Mouse (Mus musculus) layer of hippocampus, postnatal 10 days (tissue): Measurements from ENCODE around the gene 4931428L18Rik. TPM values are rescaled to one million over a fixed set of nuclear protein-coding genes. Genes with fewer than 3 reads are reported as not detected.
"Not testable (repeated sequence)": the region's sequence is repeated elsewhere in the genome, so short reads cannot be mapped to it uniquely, and the experiment has no call there.

Source experiments
- DNase-seq, 2 experiments: peaks; one replicate each; pipeline ENCODE4 v3.0.0; 2021; ENCODE audit warnings: low spot score in 2 of 2
- total RNA-seq, 2 experiments: library from RNA; stranded (reverse); gene quantifications; 2 replicates each; pipeline ENCODE4 v1.2.3; 2021

4931428L18Rik gene
- total RNA-seq, 2 experiments from 2014 or later: not detected

DNA sequence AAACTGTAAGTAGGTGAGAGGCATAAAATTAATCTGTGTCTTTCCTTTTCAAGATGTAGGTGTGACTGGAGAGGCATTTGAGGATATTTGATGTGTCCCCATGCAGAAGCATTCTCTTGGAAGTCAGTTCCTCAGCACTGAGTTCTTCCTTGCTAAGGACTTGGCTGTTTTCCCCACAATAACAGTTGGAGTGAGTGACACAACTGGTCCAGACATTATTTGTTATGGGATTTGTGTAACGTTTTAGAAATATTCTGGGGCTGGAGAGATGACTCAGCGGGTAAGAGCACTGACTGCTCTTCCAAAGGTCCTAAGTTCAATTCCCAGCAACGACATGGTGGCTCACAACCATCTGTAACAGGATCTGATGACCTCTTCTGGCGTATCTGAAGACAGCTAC lies 162.7 kb downstream of the 4931428L18Rik start:
- DNase-seq: no peak

DNA sequence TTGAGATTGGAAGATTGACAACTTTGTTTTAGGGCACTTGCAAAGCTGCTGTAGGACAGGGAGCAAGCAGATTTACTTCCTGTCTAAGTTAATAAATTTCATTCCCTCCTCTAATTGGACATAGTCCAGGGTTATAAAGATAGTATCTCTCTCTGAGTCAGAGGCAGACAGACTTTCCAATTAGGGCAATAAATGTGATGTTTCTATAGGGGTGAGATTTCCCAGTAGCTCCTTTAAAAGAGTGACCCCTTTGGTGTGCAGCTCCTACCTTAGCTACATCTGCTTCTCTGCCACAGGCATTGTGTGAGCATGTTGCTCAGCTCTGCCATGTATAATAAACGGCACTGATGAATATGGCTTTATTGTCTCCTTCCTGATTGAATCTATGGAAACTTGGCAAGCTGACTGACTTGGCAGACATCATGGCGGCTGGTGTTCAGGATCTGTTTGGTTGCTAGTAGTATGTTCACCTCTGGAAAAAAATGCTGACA lies 163.6 kb downstream of the 4931428L18Rik start:
- DNase-seq: no peak

DNA sequence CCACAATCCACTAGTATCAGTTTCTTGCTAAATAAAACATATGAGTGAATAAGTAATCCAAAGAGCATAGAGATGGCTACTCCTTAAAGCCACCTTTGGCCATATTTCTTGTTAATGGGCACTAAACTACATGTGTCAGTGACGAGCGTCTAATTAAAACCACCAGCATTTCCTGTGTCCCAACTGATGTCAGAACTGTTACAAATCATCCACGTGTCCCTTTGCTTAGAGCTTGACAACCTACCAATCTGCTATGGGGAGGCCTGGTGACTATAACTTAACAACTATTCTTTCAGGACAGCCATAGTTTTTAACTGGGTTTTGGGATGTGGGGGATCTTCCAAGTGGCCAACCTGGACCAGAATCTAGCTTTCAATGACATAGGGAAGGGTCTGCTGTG lies 164.3 kb downstream of the 4931428L18Rik start:
- no peak for DNase-seq

DNA sequence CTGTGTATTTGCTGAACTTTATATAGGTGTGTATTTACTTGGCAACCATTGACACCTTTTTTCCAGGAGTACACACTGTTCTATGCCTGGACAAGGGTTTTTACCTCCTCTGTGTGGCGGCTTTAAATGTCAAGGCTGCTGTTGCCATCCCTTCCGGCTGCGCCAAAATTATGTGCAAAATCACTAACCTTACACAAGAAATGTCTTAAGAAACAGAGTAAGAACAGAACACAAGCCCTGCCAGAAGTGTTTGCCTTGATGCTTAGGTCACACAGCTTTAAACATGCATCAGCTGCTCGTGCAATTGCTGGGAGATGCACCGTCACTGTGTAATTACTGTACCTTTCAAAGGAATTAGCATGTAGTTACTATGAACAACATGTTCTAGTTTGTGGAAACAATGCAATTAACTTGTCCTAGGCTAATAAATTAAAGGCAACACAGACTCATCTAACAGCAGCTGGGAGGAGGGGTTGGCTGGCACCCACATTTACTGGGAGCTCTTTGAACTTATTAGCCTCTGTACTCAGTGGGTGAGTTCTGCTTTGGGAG lies 171.0 kb downstream of the 4931428L18Rik start:
- no peak for DNase-seq

DNA sequence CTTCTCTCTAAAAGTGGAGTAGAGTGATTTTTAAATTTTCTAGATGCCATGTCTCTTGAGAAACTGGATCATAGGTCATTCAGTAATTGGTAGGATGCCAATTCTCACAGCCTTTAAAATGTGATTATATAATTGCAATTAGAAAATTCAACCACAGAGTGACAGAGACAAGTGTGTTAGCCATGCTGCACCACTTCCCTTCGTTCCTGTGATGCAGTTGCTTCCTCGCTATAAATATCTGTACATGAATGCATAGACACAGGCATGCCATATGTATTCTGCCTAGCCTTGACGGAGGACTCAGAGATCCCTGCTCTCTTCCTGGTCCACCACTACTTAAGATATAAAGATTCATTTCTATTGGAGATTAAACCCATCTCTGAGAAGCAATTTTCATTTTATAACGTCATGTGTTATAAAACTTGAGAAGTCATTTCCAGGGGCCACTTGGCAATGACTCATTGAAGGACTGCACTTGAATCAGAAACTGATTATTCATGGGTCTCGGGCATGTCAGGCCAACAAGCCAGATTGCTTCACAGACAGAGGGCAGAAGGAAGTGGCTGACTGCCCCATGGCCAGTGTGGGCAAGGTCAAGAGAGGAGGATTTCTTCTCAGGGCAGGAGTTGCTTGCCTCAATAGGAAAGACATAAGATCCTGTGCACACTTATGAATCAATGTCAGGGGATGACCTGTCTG lies 172.4 kb downstream of the 4931428L18Rik start:
- DNase-seq: no peak

DNA sequence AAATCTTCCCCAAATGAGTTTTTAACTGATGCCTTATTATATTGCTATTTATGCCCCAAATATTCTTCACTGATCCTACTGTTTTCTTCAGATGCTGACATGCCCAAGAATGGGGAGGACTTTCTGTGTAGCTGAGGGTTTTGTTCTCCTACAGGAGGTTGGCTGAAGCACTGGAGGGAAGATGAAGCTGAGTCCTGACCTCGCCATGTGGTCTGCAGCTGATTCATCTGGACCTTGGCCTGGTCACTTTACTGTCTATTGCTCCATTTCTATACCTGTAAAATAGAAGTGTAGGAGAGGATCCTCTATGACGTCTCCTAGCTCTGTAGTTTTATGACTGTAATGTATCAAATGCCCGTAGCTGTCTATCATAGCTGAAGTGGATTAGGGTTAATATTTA lies 179.3 kb downstream of the 4931428L18Rik start:
- no peak for DNase-seq

DNA sequence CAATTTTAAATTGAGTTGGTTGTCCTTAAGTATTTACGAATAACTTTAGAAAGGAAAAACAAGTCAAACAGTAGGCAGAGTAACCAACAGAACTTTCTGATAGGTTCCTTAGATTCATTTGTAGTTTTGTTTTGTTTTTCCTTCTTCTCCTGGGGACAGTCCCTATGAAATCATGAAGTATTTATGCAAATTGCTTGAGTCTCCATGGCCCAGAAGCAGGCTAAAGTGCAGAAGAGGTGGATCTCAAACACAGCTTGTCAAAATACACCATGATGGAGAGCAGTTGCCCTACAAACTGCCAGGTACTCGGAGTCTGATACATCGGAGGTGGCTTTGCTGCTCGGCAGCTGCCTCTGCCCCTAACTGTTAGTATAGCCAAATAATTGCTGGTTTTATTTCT lies 179.7 kb downstream of the 4931428L18Rik start:
- DNase-seq: no peak

DNA sequence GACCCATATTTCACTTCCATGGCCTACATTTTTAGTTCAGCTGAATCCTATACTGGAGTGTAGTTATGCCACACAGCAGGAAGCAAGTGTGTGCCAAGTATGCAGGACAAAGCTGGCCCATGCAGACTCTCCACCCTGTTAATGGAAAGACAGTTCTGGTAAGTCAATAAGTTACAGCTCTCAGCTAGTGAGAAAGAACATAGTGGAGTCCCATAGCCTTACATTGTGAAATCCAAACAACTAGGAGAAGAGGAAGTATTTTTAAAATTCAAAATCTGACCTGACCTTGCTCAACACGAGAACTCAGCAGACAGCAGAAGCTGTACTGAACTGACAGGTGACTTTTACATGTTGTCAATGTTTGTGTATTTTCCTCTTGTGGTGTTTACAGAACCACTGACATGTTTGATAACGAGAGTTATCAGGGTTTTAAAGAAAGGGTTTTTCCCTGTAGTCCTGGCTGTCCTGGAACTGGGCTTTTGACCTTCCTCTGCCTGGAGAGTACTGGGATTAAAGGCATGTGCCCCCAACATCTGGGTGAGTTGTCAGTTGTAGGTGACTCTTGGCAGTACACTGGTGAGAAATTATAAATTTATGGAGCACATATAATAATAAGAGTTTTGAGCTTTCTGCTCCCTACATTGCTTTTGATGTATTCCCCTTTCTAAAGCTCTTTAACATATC lies 188.5 kb downstream of the 4931428L18Rik start:
- no peak for DNase-seq

DNA sequence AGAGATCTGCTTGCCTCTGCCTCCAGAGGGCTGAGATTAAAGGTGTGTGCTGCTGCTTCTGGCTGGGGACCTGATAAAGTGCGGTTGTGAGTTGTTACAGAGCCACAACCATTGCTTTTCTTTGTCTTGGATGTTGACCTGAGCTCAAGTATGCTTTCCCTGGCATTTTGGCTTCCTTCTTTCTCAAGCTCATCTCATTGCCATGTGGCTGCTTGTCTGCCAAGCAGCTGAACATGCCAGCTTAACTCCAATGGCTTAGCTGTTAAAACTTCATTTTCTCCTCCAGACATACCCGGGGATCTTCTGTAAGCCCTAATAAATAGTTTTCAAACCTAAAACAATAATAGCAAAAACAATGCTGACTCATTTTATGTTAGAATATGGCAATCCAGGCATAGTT lies 190.1 kb downstream of the 4931428L18Rik start:
- DNase-seq: no peak

DNA sequence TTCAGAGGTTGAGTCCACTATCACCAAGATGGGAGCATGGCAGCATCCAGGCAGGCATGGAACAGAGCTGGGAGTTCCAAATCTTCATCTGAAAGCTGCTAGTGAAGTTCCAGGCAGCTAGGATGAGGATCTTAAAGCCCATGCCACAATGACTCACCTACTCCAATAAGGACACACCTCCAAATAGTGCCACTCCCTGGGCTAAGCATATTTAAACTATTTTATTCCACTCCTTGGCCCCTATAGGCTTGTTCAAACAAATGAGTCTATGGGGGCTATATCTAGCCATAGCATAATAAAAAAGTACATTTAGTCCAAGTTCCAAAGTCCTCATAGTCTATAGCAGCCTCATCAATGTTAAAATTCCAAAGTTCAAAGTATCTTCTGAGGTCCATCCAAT lies 199.3 kb downstream of the 4931428L18Rik start:
- DNase-seq: no peak

DNA sequence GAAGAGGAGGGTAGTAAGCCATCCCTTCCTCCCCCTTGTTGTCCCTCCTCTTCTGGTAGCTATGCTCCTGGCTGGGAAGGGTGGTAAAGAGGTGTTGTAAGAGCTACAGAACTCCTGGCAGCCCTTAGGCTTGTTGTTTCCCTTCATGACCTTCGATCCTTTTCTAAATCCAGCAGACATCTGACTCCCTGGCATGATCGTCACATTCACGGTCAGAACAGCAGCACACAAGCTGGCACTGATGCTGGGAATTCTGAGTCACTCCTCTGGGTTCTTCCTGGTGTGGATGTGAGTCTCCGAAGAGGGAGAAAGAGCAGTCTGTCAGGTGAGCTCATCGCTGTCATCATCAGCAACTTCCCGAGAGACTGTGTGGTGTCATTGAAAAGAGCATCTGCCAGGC lies 203.2 kb downstream of the 4931428L18Rik start:
- DNase-seq: no peak

DNA sequence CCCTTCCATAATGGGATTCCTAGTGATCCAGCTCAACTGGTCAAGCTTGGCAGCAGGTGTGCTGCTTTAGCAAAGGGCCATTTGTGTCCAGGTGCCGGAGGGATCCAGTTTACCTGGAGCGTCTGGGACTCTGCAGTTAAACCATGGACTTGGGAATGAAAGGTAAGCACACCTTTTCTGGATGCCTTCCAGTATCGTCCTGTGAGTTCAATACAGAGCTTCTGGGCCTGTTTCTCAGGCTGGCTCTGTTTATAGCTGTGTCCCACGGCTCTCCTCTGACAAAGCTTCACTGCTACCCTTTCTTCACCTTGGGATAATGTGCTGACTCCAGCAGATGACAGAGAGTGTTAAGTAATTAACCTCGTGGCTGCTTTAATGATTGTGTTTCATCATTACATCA lies 205.1 kb downstream of the 4931428L18Rik start:
- no peak for DNase-seq

DNA sequence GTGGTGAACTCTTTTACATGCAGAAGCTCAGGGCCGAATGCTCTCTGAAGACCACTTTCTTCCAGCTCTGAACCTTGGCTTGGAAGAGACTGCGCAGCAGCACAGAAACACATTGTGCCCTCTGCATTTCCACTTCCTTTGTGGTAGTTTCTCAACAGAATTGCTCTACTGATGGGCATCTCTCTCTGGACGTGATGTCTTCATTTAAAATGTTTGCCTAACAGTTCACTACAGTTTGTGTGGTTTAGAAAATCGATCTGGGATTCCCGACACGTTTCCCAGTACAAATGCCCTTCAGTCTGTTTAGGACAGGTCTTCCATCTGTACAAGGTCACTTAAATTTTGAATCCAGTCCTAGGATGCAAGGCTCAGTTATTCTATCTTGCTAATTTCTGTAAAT lies 206.4 kb downstream of the 4931428L18Rik start:
- DNase-seq: no peak

DNA sequence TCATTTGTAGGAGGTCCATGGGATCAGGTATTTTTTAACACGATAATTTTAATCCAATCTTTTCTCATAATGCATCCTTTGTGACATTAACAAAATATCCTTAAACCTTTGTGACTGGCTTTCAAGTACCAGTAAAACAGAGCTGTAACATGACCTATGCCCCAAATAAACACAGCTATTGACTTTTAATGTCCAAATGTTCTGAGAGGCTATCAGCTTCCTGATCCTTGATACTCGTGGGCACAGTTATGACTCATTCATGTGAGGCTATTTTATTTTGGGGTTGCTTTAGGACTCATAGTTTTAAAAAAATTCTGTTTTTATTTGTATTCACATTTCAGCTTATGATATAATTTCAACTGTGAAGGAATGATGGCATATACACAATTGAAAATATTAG lies 207.2 kb downstream of the 4931428L18Rik start:
- no peak for DNase-seq

DNA sequence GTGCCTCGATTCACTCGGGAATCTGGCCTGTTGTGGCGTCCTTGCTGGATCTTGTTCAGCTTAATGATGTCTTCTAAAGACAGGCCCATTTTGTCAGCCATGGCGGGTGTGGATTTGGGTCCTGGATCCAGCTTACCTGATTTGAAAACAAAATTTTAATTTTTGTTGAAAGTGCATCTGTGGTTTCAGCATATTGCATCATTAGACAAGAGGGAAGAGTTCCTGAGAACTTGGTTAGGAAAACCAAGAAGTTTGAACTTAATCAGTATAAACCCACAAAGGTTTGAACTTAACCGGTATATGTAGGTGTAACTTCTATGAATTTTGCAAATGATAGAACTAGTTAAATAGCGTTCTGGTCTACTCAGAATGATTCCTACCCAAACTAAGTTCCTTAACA lies 244.6 kb downstream of the 4931428L18Rik start, which contains the start of gene AC153137.1:
Gene AC153137.1 (minus strand): TSS at position 101 of the 400 bp plus-strand sequence.
- DNase-seq: not testable (repeated sequence)

DNA sequence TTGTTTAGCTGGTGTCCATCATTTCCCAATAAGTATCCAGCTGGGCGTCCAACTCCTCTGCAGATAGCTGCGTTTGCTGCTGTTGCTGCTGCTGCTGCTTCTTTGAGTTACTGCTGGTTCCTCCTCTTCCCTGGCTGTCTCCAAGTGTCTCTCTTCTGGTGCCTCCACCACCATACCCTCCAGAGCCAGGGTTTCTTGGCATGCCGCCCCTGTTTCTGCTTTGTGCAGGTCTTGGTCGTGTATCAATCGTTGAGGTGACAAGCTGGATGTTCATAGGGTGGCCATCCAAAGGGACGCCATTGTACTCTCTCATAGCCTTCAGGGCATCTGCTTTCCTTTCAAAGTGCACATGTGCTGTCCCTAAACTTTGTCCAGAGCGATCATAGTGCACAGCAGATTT lies 245.2 kb downstream of the 4931428L18Rik start:
- DNase-seq: peak in 1 of 2 experiments; percentile 17

DNA sequence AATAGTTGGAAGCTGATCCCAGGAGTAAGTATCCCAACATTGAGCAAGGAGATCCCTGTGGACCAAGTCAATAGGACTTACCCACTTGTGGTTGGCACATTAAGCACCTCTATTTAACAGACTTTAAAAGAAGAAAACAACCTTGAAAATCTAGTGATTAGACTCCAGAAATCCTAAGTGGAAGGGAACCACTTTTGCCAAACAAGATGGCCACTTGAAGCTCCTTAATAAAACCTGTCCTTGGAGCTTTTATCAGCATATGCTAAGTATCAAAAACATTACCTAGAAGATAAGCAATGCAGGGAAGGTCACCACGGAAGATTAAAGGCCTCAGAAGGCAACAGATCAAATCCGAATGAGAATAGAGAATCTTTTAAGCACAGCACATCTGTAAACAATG lies 270.7 kb downstream of the 4931428L18Rik start:
- DNase-seq: no peak

DNA sequence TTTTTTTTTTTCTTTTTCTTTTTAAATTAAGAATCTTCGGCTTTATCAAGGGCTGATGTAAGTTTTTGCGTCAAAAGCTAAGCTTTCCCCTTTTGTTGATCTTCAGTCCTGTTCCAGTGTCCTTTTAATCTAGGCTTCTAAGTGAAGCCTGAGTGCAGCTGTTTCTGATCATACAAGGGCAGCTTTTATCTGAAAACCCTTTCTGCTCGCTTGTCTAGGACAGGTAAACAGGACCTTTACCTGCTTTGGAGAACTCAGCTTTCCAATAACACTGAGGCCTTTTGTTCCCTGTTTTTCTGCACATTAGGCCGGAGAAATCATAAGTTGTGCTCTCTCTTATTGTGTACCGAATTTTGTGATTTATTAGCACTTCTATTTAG lies 272.0 kb downstream of the 4931428L18Rik start:
- DNase-seq: peak in 1 of 2 experiments; percentile 11

DNA sequence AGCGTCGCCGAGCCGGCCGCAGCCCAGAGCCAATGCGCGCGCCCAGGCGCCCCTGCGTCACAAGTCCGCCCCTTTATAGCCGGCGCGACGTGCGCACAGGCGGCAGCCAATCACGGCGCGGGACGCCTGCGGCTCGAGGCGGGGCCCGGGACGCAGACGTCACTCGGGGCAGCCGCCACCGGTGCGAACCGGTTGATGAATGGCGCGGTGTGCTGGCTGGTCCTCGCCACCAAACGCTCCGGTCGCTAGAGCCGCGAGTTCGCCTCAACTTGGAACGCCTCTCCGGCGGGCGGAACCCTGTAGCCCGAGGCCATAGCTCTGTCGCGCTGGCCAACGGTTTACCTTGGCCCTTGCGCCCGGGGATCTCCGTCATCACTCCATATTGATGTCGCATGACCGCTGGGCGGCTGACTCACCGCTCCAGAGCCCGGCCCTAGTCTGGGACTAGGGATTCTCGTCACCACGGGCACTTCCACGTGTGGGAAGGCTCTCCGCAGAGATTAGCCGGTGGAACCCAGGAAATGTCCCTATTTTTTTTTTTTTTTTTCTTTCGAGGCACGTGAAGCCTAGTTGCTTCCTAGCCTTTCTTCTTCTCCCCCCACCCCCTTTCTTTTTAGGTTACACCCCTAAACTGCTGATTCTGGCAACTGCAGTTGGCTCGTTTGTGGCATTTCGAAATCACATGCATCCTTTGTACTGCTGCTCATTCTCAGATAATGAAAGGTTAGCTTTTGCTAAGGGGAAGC lies 272.6 kb downstream of the 4931428L18Rik start:
- peak; percentile 96 to 97 for DNase-seq

DNA sequence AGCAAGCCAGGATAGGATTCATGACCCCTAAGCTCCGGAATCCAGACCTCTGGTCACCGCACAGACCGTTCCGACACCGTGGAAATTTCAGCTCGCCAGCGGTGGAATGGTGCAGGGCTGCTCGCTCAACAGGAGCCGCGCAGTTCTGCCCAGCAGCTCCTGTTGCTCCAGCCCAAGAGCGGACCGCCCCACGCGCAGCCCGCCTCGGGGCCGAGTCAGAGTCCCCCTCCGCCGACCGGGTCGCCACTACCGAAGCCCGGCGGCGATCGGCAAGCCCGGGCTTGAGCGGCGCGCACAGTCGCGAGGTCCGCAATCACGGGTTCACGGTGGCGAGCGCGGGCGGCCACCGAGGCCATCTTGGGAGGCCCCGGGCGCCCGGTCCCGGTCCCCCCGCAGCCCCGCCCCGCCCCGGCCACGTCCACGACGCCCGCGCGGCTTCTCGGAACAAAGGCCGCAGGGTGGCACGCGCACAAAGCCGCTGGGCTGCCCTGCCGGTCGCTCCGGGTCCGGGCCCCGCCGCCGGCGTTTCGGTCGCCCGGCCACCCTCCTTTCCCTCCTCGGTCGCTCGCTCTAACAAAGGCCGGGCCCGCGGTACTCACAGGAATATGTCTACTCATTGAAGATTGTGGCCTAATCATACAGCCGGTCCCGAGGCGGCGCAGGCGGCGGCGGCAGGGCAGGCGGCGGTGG lies 273.4 kb downstream of the 4931428L18Rik start:
- DNase-seq: peak; percentile 63 to 67

DNA sequence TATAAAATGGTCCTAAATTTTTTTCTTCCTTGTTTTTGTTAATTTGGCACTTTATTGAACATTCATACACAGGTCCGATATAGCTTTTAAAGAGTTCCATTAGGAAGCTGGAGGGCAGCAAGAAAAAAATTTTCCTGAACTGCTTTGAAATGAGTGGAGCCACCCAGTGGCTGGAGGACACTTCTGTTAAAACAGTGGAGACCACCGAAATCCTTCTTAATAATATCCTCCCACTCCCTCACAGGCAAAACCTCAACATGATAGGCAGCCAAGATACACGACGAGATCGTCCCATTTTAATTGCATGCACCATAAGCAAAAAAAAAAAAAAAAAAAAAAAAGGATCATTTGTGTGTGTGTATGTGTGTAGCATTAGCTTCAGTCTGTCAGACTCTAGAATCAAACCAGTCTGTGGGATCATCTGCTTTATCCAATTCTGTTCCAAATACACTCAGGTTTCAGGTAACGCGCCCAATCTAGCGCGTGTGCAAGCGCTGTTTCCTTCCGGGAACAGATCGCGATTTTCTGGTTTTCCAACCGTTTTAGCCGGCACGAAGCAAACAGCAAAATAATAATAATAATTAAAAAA lies 274.0 kb downstream of the 4931428L18Rik start:
- DNase-seq: peak; percentile 36 to 49
